Mouse (Mus musculus): ENCODE results near the gene Kif5c. TPM values are rescaled to one million over a fixed set of nuclear protein-coding genes. Genes with fewer than 3 reads are reported as not detected.

Gene Kif5c
- total RNA-seq, 2 experiments from 2014 or later: 536 to 540 TPM

- no peak for DNase-seq (ENCODE audit: low spot score in 2 of 2)
Observed at GRCm38 (mm10) chr2:49661348-49661747, 42.2 kb downstream of the Kif5c start.

- DNase-seq (ENCODE audit: low spot score in 2 of 2): peak in 1 of 2 experiments; percentile 12
Observed at GRCm38 (mm10) chr2:49661872-49662271, 42.8 kb downstream of the Kif5c start.

GRCm38 (mm10) chr2:49671753-49672500, 52.8 kb downstream of the Kif5c start:
- DNase-seq (ENCODE audit: low spot score in 2 of 2): no peak

GRCm38 (mm10) chr2:49672501-49672874, 53.4 kb downstream of the Kif5c start:
- DNase-seq (ENCODE audit: low spot score in 2 of 2): no peak

GRCm38 (mm10) chr2:49676020-49676419, 56.9 kb downstream of the Kif5c start:
- peak in 1 of 2 experiments; percentile 48 for DNase-seq (ENCODE audit: low spot score in 2 of 2)

- DNase-seq (ENCODE audit: low spot score in 2 of 2): no peak
Observed at GRCm38 (mm10) chr2:49678386-49678785, 59.3 kb downstream of the Kif5c start.

- DNase-seq (ENCODE audit: low spot score in 2 of 2): no peak
Observed at GRCm38 (mm10) chr2:49679135-49679964, 60.3 kb downstream of the Kif5c start.

- DNase-seq (ENCODE audit: low spot score in 2 of 2): peak in 1 of 2 experiments; percentile 38
Observed at GRCm38 (mm10) chr2:49682754-49683153, 63.7 kb downstream of the Kif5c start.

GRCm38 (mm10) chr2:49684808-49685207, 65.7 kb downstream of the Kif5c start:
- no peak for DNase-seq (ENCODE audit: low spot score in 2 of 2)

GRCm38 (mm10) chr2:49690421-49690826, 71.3 kb downstream of the Kif5c start:
- no peak for DNase-seq (ENCODE audit: low spot score in 2 of 2)

GRCm38 (mm10) chr2:49691441-49691840, 72.3 kb downstream of the Kif5c start:
- no peak for DNase-seq (ENCODE audit: low spot score in 2 of 2)

GRCm38 (mm10) chr2:49694727-49695126, 75.6 kb downstream of the Kif5c start:
- DNase-seq (ENCODE audit: low spot score in 2 of 2): no peak

- DNase-seq (ENCODE audit: low spot score in 2 of 2): peak in 1 of 2 experiments; percentile 38
Observed at GRCm38 (mm10) chr2:49695461-49695860, 76.4 kb downstream of the Kif5c start.

GRCm38 (mm10) chr2:49698851-49699250, 79.8 kb downstream of the Kif5c start:
- DNase-seq (ENCODE audit: low spot score in 2 of 2): no peak

- DNase-seq (ENCODE audit: low spot score in 2 of 2): no peak
Observed at GRCm38 (mm10) chr2:49700176-49700971, 81.3 kb downstream of the Kif5c start.

- DNase-seq (ENCODE audit: low spot score in 2 of 2): no peak
Observed at GRCm38 (mm10) chr2:49710223-49710622, 91.1 kb downstream of the Kif5c start.

- DNase-seq (ENCODE audit: low spot score in 2 of 2): peak in 1 of 2 experiments; percentile 42
Observed at GRCm38 (mm10) chr2:49711693-49712092, 92.6 kb downstream of the Kif5c start.

- no peak for DNase-seq (ENCODE audit: low spot score in 2 of 2)
Observed at GRCm38 (mm10) chr2:49712336-49712887, 93.3 kb downstream of the Kif5c start.

GRCm38 (mm10) chr2:49716490-49716889, 97.4 kb downstream of the Kif5c start:
- no peak for DNase-seq (ENCODE audit: low spot score in 2 of 2)

- no peak for DNase-seq (ENCODE audit: low spot score in 2 of 2)
Observed at GRCm38 (mm10) chr2:49717437-49718116, 98.5 kb downstream of the Kif5c start.

Data from left cerebral cortex, adult 18-20 months (tissue).